Mouse (Mus musculus): Measurements from ENCODE around the gene Cib1. TPM values are rescaled to one million over a fixed set of nuclear protein-coding genes. Genes with fewer than 3 reads are reported as not detected.

The Cib1 gene
- polyA plus RNA-seq, 1 experiment from 2014 or later, result 53.2 TPM

- no peaks in the 10 kb centered on the region for H3K4me1 ChIP-seq (ENCODE audit: control insufficient read depth, insufficient read depth, low read length)
- peak overlapping the region; percentile 46 for H3K4me3 ChIP-seq (ENCODE audit: low read depth, low read length)
- H3K27ac ChIP-seq (ENCODE audit: low read depth, low read length), result no peak overlapping the region
- H3K9ac ChIP-seq (ENCODE audit: low read length), result peak overlapping the region; percentile 41; the same call in 1 of the 2 replicates
- H3K36me3 ChIP-seq (ENCODE audit: control insufficient read depth, insufficient read depth, low read length), result no peaks in the 10 kb centered on the region
- WGBS, result 66% methylated on average over 7 of the region's 7 CpGs
- H3K4me2 ChIP-seq (ENCODE audit: low read depth), result peak overlapping the region; percentile 32
- no peaks in the 10 kb centered on the region; the same call in 1 of the 2 replicates for H3K9me3 ChIP-seq (ENCODE audit: control insufficient read depth, low read length)
- H3K27me3 ChIP-seq (ENCODE audit: control insufficient read depth, insufficient read depth, low read length), result no peaks in the 10 kb centered on the region
- DNase-seq (ENCODE audit: low spot score) (no peak), ATAC-seq (ENCODE audit: insufficient read depth, low FRiP score, low TSS enrichment) (no peak)
Measured at GRCm38 (mm10) chr7:80246859-80247258, 14.2 kb upstream of the Cib1 start.

GRCm38 (mm10) chr7:80246148-80246721, 13.6 kb upstream of the Cib1 start, which contains the start of gene Ttll13:
Ttll13 (plus strand) TSS chr7:80246376.
- DNase-seq (ENCODE audit: low spot score) (peak; percentile 98), ATAC-seq (ENCODE audit: insufficient read depth, low FRiP score, low TSS enrichment) (peak; percentile 94)
- Histone ChIP-seq H3K4me1 (ENCODE audit: control insufficient read depth, insufficient read depth, low read length) (no peaks in the 10 kb centered on the region), H3K36me3 (ENCODE audit: control insufficient read depth, insufficient read depth, low read length) (no peaks in the 10 kb centered on the region), H3K27ac (ENCODE audit: low read depth, low read length) (peak within 1 kb of the TSS; percentile 28; the same call in 1 of the 2 replicates), H3K27me3 (ENCODE audit: control insufficient read depth, insufficient read depth, low read length) (no peaks in the 10 kb centered on the region), H3K9ac (ENCODE audit: low read length) (peak within 1 kb of the TSS; percentile 41), H3K4me3 (ENCODE audit: low read depth, low read length) (peak within 1 kb of the TSS; percentile 46), H3K9me3 (ENCODE audit: control insufficient read depth, low read length) (no peaks in the 10 kb centered on the region; the same call in 1 of the 2 replicates), H3K4me2 (ENCODE audit: low read depth) (peak within 1 kb of the TSS; percentile 32)
- 0% methylated on average over 48 of the region's 48 CpGs for WGBS

GRCm38 (mm10) chr7:80244851-80245250, 12.2 kb upstream of the Cib1 start:
- Histone ChIP-seq H3K9ac (ENCODE audit: low read length) (no peak overlapping the region), H3K27me3 (ENCODE audit: control insufficient read depth, insufficient read depth, low read length) (no peaks in the 10 kb centered on the region), H3K4me3 (ENCODE audit: low read depth, low read length) (no peak overlapping the region), H3K27ac (ENCODE audit: low read depth, low read length) (no peak overlapping the region), H3K9me3 (ENCODE audit: control insufficient read depth, low read length) (no peaks in the 10 kb centered on the region; the same call in 1 of the 2 replicates), H3K36me3 (ENCODE audit: control insufficient read depth, insufficient read depth, low read length) (no peaks in the 10 kb centered on the region), H3K4me2 (ENCODE audit: low read depth) (no peak overlapping the region), H3K4me1 (ENCODE audit: control insufficient read depth, insufficient read depth, low read length) (no peaks in the 10 kb centered on the region)
- DNase-seq (ENCODE audit: low spot score), result no peak
- 97% methylated on average over 4 of the region's 4 CpGs for WGBS
- no peak for ATAC-seq (ENCODE audit: insufficient read depth, low FRiP score, low TSS enrichment)

- Histone ChIP-seq H3K27me3 (ENCODE audit: control insufficient read depth, insufficient read depth, low read length) (no peaks in the 10 kb centered on the region), H3K4me2 (ENCODE audit: low read depth) (no peak overlapping the region), H3K9ac (ENCODE audit: low read length) (no peak overlapping the region), H3K4me3 (ENCODE audit: low read depth, low read length) (no peak overlapping the region), H3K36me3 (ENCODE audit: control insufficient read depth, insufficient read depth, low read length) (no peaks in the 10 kb centered on the region; the same call in none of the 2 replicates), H3K9me3 (ENCODE audit: control insufficient read depth, low read length) (no peaks in the 10 kb centered on the region; the same call in 1 of the 2 replicates), H3K27ac (ENCODE audit: low read depth, low read length) (no peak overlapping the region), H3K4me1 (ENCODE audit: control insufficient read depth, insufficient read depth, low read length) (no peaks in the 10 kb centered on the region)
- no peak for DNase-seq (ENCODE audit: low spot score)
- ATAC-seq (ENCODE audit: insufficient read depth, low FRiP score, low TSS enrichment), result no peak
- WGBS, result 86% methylated on average over 4 of the region's 4 CpGs
Measured at GRCm38 (mm10) chr7:80241661-80242060, 9.0 kb upstream of the Cib1 start.

GRCm38 (mm10) chr7:80238542-80238941, 5.9 kb upstream of the Cib1 start:
- WGBS, result 90% methylated on average over 10 of the region's 10 CpGs
- H3K4me1 ChIP-seq (ENCODE audit: control insufficient read depth, insufficient read depth, low read length), result no peaks in the 10 kb centered on the region

GRCm38 (mm10) chr7:80233799-80234198, 1.2 kb upstream of the Cib1 start:
- Histone ChIP-seq H3K36me3 (ENCODE audit: control insufficient read depth, insufficient read depth, low read length) (no peaks in the 10 kb centered on the region; the same call in 1 of the 2 replicates), H3K27ac (ENCODE audit: low read depth, low read length) (no peak overlapping the region), H3K4me3 (ENCODE audit: low read depth, low read length) (no peak overlapping the region), H3K27me3 (ENCODE audit: control insufficient read depth, insufficient read depth, low read length) (no peaks in the 10 kb centered on the region), H3K4me1 (ENCODE audit: control insufficient read depth, insufficient read depth, low read length) (peaks cover 10% of the 10 kb centered on the region; the same call in 1 of the 2 replicates), H3K9me3 (ENCODE audit: control insufficient read depth, low read length) (no peaks in the 10 kb centered on the region), H3K9ac (ENCODE audit: low read length) (no peak overlapping the region), H3K4me2 (ENCODE audit: low read depth) (peak overlapping the region; percentile 25; the same call in 1 of the 2 replicates)
- ATAC-seq (ENCODE audit: insufficient read depth, low FRiP score, low TSS enrichment) (no peak), DNase-seq (ENCODE audit: low spot score) (no peak)
- 83% methylated on average over 9 of the region's 9 CpGs for WGBS

More at GRCm38 (mm10) chr7:80238542-80238941, 5.9 kb upstream of the Cib1 start:
- Histone ChIP-seq H3K9ac (ENCODE audit: low read length) (no peak overlapping the region), H3K4me3 (ENCODE audit: low read depth, low read length) (no peak overlapping the region), H3K4me2 (ENCODE audit: low read depth) (no peak overlapping the region), H3K36me3 (ENCODE audit: control insufficient read depth, insufficient read depth, low read length) (no peaks in the 10 kb centered on the region; the same call in none of the 2 replicates), H3K27me3 (ENCODE audit: control insufficient read depth, insufficient read depth, low read length) (no peaks in the 10 kb centered on the region), H3K9me3 (ENCODE audit: control insufficient read depth, low read length) (no peaks in the 10 kb centered on the region), H3K27ac (ENCODE audit: low read depth, low read length) (no peak overlapping the region)
- DNase-seq (ENCODE audit: low spot score) (no peak), ATAC-seq (ENCODE audit: insufficient read depth, low FRiP score, low TSS enrichment) (no peak)

GRCm38 (mm10) chr7:80231971-80232488, 583 bp downstream of the Cib1 start:
- peaks cover 10% of the 10 kb centered on the region; the same call in 1 of the 2 replicates for H3K4me1 ChIP-seq (ENCODE audit: control insufficient read depth, insufficient read depth, low read length)
- no peak; the same call in 1 of the 2 replicates for ATAC-seq (ENCODE audit: insufficient read depth, low FRiP score, low TSS enrichment)
- H3K9me3 ChIP-seq (ENCODE audit: control insufficient read depth, low read length), result no peaks in the 10 kb centered on the region
- peak overlapping the region; percentile 59 for H3K4me3 ChIP-seq (ENCODE audit: low read depth, low read length)
- peak overlapping the region; percentile 57 for H3K9ac ChIP-seq (ENCODE audit: low read length)
- H3K27me3 ChIP-seq (ENCODE audit: control insufficient read depth, insufficient read depth, low read length), result no peaks in the 10 kb centered on the region
- DNase-seq (ENCODE audit: low spot score), result no peak
- H3K36me3 ChIP-seq (ENCODE audit: control insufficient read depth, insufficient read depth, low read length), result no peaks in the 10 kb centered on the region
- peak overlapping the region; percentile 60 for H3K4me2 ChIP-seq (ENCODE audit: low read depth)
- WGBS, result under 1% methylated on average over 28 of the region's 29 CpGs
- no peak overlapping the region for H3K27ac ChIP-seq (ENCODE audit: low read depth, low read length)

GRCm38 (mm10) chr7:80230196-80230595, 2.4 kb downstream of the Cib1 start:
- Histone ChIP-seq H3K27ac (ENCODE audit: low read depth, low read length) (no peak overlapping the region), H3K9ac (ENCODE audit: low read length) (no peak overlapping the region), H3K4me2 (ENCODE audit: low read depth) (no peak overlapping the region), H3K4me1 (ENCODE audit: control insufficient read depth, insufficient read depth, low read length) (peaks cover 10% of the 10 kb centered on the region; the same call in 1 of the 2 replicates), H3K9me3 (ENCODE audit: control insufficient read depth, low read length) (no peaks in the 10 kb centered on the region), H3K36me3 (ENCODE audit: control insufficient read depth, insufficient read depth, low read length) (peaks cover 6% of the 10 kb centered on the region), H3K4me3 (ENCODE audit: low read depth, low read length) (no peak overlapping the region), H3K27me3 (ENCODE audit: control insufficient read depth, insufficient read depth, low read length) (no peaks in the 10 kb centered on the region)
- DNase-seq (ENCODE audit: low spot score) (no peak), ATAC-seq (ENCODE audit: insufficient read depth, low FRiP score, low TSS enrichment) (no peak)
- WGBS, result 25% methylated on average over 6 of the region's 6 CpGs

- Histone ChIP-seq H3K4me3 (ENCODE audit: low read depth, low read length) (no peak overlapping the region), H3K27ac (ENCODE audit: low read depth, low read length) (no peak overlapping the region), H3K9me3 (ENCODE audit: control insufficient read depth, low read length) (no peaks in the 10 kb centered on the region), H3K9ac (ENCODE audit: low read length) (no peak overlapping the region), H3K27me3 (ENCODE audit: control insufficient read depth, insufficient read depth, low read length) (no peaks in the 10 kb centered on the region), H3K36me3 (ENCODE audit: control insufficient read depth, insufficient read depth, low read length) (peaks cover 8% of the 10 kb centered on the region), H3K4me1 (ENCODE audit: control insufficient read depth, insufficient read depth, low read length) (peaks cover 8% of the 10 kb centered on the region; the same call in 1 of the 2 replicates), H3K4me2 (ENCODE audit: low read depth) (no peak overlapping the region)
- 98% methylated on average over 4 of the region's 4 CpGs for WGBS
- ATAC-seq (ENCODE audit: insufficient read depth, low FRiP score, low TSS enrichment) (no peak), DNase-seq (ENCODE audit: low spot score) (no peak)
Measured at GRCm38 (mm10) chr7:80227065-80227464, 5.5 kb downstream of the Cib1 start.

Measured in neural tube, embryonic 11.5 days (tissue).